Mouse (Mus musculus): ENCODE data around the gene Gm8994. TPM values are rescaled to one million over a fixed set of nuclear protein-coding genes. Genes with fewer than 3 reads are reported as not detected.
A peak's percentile ranks its signal among the peaks of the same experiment; 100 is the strongest.

Gene Gm8994
- total and polyA plus RNA-seq, 3 experiments = not detected

DNA sequence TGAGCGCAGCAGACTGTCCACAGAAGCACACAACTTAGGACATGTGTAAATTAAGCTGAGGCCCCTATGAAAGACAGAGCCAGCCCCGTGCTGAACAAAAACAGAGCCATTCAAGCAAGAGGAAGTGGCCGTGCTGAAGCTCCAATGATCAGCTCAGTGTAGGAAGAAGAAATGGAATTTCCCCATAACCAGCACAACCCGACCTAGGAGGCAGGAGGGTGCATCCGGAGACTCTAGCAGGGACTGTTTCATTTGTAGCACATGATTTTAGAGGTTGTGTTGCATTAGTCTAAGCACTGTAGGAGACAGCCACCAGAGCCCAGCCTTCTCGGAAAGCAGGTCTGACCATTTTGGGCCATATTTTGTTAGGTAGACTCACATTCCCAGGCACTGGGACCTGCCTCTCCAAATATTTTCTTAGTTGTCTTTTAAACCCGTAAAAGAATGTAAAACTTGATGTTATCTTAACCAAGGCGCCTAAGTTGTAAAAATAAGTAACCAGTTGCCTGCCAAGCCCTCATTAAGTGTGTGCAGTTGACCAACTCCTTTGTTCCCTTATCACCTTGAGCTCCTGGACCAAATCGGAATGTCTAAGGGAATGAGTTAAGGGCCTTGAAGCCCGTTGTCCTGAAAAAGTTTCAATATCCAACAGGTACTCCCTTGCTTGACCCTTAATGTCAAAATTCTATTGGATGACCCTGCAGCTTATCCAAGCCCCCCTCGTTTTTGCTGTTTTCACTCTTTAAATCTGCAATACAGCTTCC lies 35.2 kb upstream of the Gm8994 start:
- H3K27me3 ChIP-seq (ENCODE audit: control insufficient read depth, insufficient read depth, low read length) = no peaks in the 10 kb centered on the region
- no peak for DNase-seq
- no peak for TF ChIP-seq EP300 (IDR thresholded peaks at IDR 0.05; ENCODE audit: insufficient read depth, low read depth, low read length)
- TF ChIP-seq POLR2A (IDR thresholded peaks at IDR 0.05; ENCODE audit: insufficient read depth, low read depth, low read length) = no peak
- TF ChIP-seq CTCF (IDR thresholded peaks at IDR 0.05) = no peak
- no peak overlapping the region for H3K27ac ChIP-seq
- no peaks in the 10 kb centered on the region for H3K36me3 ChIP-seq (ENCODE audit: control insufficient read depth, insufficient read depth, low read length)
- no peak overlapping the region for H3K9ac ChIP-seq (ENCODE audit: low read depth, low read length)
- H3K79me2 ChIP-seq (replicated peaks; ENCODE audit: control insufficient read depth, insufficient read depth, low read length) = no peaks in the 10 kb centered on the region
- intact Hi-C loops (cut with DNase I) = no loop called here
- H3K4me1 ChIP-seq (ENCODE audit: control insufficient read depth, insufficient read depth, low read length) = no peaks in the 10 kb centered on the region
- no peak overlapping the region for H3K4me3 ChIP-seq
- WGBS = 63% methylated on average over 11 of the region's 11 CpGs

DNA sequence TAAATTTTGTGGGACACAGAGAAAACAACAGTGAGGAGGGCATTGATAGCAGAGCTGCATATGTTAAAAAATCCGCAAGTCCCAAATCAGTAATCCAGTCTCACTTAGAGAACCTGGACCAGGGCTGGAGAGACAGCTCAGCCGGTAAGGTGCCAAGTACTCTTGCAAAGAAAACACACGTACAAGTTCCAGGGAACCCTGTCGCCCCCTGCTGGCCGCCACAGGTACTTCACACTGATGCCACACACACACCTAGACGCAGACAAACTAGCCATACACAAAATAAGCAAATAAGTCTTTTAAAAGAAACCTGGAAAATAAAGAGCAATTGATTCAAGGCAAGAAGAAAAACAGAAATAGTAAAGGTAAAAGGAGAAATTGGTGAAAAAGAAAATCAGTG lies 33.6 kb upstream of the Gm8994 start:
- Histone ChIP-seq H3K4me1 (ENCODE audit: control insufficient read depth, insufficient read depth, low read length) (no peaks in the 10 kb centered on the region), H3K79me2 (replicated peaks; ENCODE audit: control insufficient read depth, insufficient read depth, low read length) (no peaks in the 10 kb centered on the region), H3K27me3 (ENCODE audit: control insufficient read depth, insufficient read depth, low read length) (no peaks in the 10 kb centered on the region), H3K36me3 (ENCODE audit: control insufficient read depth, insufficient read depth, low read length) (no peaks in the 10 kb centered on the region), H3K4me3 (no peak overlapping the region), H3K27ac (no peak overlapping the region), H3K9ac (ENCODE audit: low read depth, low read length) (no peak overlapping the region)
- WGBS = 82% methylated on average over 6 of the region's 6 CpGs
- intact Hi-C loops (cut with DNase I) = no loop called here
- TF ChIP-seq CTCF (IDR thresholded peaks at IDR 0.05) (peak; percentile 30; the same call in 1 of the 2 replicates), POLR2A (IDR thresholded peaks at IDR 0.05; ENCODE audit: insufficient read depth, low read depth, low read length) (no peak)
- DNase-seq = no peak

DNA sequence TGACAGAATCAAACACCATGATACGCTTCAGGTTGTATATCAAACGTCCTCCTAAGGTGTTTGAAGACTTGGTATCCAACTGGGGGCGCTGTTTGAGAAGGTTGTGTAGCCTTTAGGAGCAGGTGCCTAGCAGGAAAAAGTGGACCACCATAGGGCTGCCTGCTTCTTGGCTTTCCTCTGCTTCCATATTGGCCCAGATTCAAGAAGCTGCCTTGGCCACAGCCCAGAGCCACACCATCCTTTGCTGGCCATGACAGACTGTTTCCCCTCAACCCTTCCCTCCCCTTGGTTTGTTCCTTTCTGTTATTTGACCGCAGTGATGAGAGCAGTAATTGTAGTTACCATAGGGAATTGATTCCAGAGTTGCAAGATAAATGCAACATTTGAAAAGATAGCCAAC lies 31.5 kb upstream of the Gm8994 start:
- H3K4me3 ChIP-seq = no peak overlapping the region
- no peaks in the 10 kb centered on the region for H3K36me3 ChIP-seq (ENCODE audit: control insufficient read depth, insufficient read depth, low read length)
- no peak overlapping the region for H3K27ac ChIP-seq
- DNase-seq = no peak
- intact Hi-C loops (cut with DNase I) = no loop called here
- H3K79me2 ChIP-seq (replicated peaks; ENCODE audit: control insufficient read depth, insufficient read depth, low read length) = no peaks in the 10 kb centered on the region
- no peak for TF ChIP-seq CTCF (IDR thresholded peaks at IDR 0.05)
- no peak for TF ChIP-seq POLR2A (IDR thresholded peaks at IDR 0.05; ENCODE audit: insufficient read depth, low read depth, low read length)
- TF ChIP-seq EP300 (IDR thresholded peaks at IDR 0.05; ENCODE audit: insufficient read depth, low read depth, low read length) = no peak
- no peaks in the 10 kb centered on the region for H3K27me3 ChIP-seq (ENCODE audit: control insufficient read depth, insufficient read depth, low read length)
- 48% methylated on average over 4 of the region's 4 CpGs for WGBS
- H3K4me1 ChIP-seq (ENCODE audit: control insufficient read depth, insufficient read depth, low read length) = no peaks in the 10 kb centered on the region
- no peak overlapping the region for H3K9ac ChIP-seq (ENCODE audit: low read depth, low read length)

DNA sequence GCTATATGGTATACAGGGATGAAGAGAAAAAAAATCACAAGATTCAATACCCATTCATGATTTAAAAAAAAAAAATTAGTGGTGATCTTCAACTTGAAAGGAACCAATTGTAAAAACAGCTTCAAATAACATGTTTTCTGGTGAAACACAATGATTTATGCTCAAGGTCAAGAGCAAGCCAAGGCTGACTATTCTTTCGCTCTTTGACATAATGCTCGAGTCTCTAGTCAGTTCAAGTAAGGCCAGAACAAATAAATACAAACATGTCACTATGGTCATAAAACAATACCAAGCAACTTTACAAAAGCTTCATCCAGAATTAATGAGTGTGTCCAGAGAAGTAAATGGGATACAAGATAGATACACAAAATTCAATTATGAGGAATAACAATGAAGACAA lies 31.1 kb upstream of the Gm8994 start:
- Histone ChIP-seq H3K27ac (no peak overlapping the region), H3K27me3 (ENCODE audit: control insufficient read depth, insufficient read depth, low read length) (no peaks in the 10 kb centered on the region), H3K4me3 (no peak overlapping the region), H3K36me3 (ENCODE audit: control insufficient read depth, insufficient read depth, low read length) (no peaks in the 10 kb centered on the region), H3K4me1 (ENCODE audit: control insufficient read depth, insufficient read depth, low read length) (no peaks in the 10 kb centered on the region), H3K79me2 (replicated peaks; ENCODE audit: control insufficient read depth, insufficient read depth, low read length) (no peaks in the 10 kb centered on the region), H3K9ac (ENCODE audit: low read depth, low read length) (no peak overlapping the region)
- no peak for DNase-seq
- intact Hi-C loops (cut with DNase I) = no loop called here
- TF ChIP-seq POLR2A (IDR thresholded peaks at IDR 0.05; ENCODE audit: insufficient read depth, low read depth, low read length) = no peak
- TF ChIP-seq EP300 (IDR thresholded peaks at IDR 0.05; ENCODE audit: insufficient read depth, low read depth, low read length) = no peak
- TF ChIP-seq CTCF (IDR thresholded peaks at IDR 0.05) = no peak
- WGBS = 88% methylated on average over 2 of the region's 2 CpGs

DNA sequence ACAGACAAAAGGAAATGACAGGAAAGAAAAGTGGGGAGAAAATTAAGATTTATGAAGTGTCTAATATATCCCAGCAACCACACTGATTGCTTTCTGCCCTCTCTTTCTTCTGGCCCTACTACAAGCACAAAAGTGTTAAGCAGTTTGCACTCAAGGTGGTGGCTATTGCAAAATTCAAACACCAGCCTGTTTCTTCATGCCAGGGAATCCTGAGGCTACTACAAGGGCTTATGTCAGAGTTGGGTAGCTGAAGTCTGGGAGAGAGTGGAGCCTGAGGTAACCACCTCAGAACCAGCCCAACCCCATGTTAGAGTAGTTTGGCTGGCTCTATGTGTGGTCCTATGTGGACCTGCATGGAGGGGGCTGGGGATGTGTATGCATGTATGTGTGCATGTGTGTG lies 23.8 kb upstream of the Gm8994 start:
- no peak overlapping the region for H3K9ac ChIP-seq (ENCODE audit: low read depth, low read length)
- no peaks in the 10 kb centered on the region for H3K27me3 ChIP-seq (ENCODE audit: control insufficient read depth, insufficient read depth, low read length)
- H3K79me2 ChIP-seq (replicated peaks; ENCODE audit: control insufficient read depth, insufficient read depth, low read length) = no peaks in the 10 kb centered on the region
- TF ChIP-seq POLR2A (IDR thresholded peaks at IDR 0.05; ENCODE audit: insufficient read depth, low read depth, low read length) = no peak
- no peak for TF ChIP-seq CTCF (IDR thresholded peaks at IDR 0.05)
- TF ChIP-seq EP300 (IDR thresholded peaks at IDR 0.05; ENCODE audit: insufficient read depth, low read depth, low read length) = no peak
- no peaks in the 10 kb centered on the region for H3K36me3 ChIP-seq (ENCODE audit: control insufficient read depth, insufficient read depth, low read length)
- intact Hi-C loops (cut with DNase I) = no loop called here
- DNase-seq = no peak
- no peak overlapping the region for H3K4me3 ChIP-seq
- no peaks in the 10 kb centered on the region for H3K4me1 ChIP-seq (ENCODE audit: control insufficient read depth, insufficient read depth, low read length)
- no peak overlapping the region for H3K27ac ChIP-seq

DNA sequence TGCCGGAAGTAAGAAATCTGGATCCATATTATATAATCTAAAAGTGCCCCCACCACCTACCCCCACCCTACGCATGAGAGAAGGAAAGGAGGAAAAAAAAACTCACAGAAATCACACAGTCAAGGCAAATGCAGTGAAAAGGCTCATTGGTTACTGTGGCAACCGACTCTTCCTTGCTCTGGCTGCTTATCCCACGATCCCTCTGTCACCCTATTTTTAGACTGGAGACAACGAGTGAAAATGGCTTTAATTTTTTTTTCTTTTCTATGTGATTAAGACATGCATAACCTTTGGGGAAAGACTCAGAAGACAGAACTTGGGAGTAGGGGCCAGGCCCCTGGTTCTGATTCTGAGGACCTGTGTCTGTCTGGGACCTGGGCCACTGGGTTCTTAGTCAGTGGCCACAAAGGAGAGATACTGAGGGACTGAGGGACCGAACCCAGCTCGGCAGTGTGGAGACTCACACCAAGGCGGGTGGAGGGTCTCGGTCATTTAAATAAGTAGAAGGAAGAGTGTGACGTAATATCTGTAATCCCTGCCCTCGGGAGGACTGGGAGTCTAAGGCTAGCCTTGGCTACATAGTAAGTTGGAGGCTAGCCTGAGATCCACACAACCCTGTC lies 22.9 kb upstream of the Gm8994 start:
- Histone ChIP-seq H3K36me3 (ENCODE audit: control insufficient read depth, insufficient read depth, low read length) (no peaks in the 10 kb centered on the region), H3K27me3 (ENCODE audit: control insufficient read depth, insufficient read depth, low read length) (no peaks in the 10 kb centered on the region), H3K4me3 (no peak overlapping the region), H3K4me1 (ENCODE audit: control insufficient read depth, insufficient read depth, low read length) (no peaks in the 10 kb centered on the region), H3K9ac (ENCODE audit: low read depth, low read length) (no peak overlapping the region), H3K79me2 (replicated peaks; ENCODE audit: control insufficient read depth, insufficient read depth, low read length) (no peaks in the 10 kb centered on the region), H3K27ac (no peak overlapping the region)
- DNase-seq = no peak
- WGBS = 64% methylated on average over 11 of the region's 11 CpGs
- TF ChIP-seq CTCF (IDR thresholded peaks at IDR 0.05) (no peak), POLR2A (IDR thresholded peaks at IDR 0.05; ENCODE audit: insufficient read depth, low read depth, low read length) (no peak), EP300 (IDR thresholded peaks at IDR 0.05; ENCODE audit: insufficient read depth, low read depth, low read length) (no peak)
- intact Hi-C loops (cut with DNase I) = no loop called here
